Mouse (Mus musculus) hindbrain, postnatal 0 days (tissue): ENCODE results near the gene Oaz1. TPM values are rescaled to one million over a fixed set of nuclear protein-coding genes. Genes with fewer than 3 reads are reported as not detected.
A peak's percentile ranks its signal among the peaks of the same experiment; 100 is the strongest.

ENCODE experiments used
- ATAC-seq: fragments of 200-750 bp; cut with Nextera tagmentation; 2 replicates; pipeline ENCODE4 v1.8.0; 2017; ENCODE audit warnings: mild to moderate bottlenecking, moderate TSS enrichment, moderate library complexity
- DNase-seq: peaks from one replicate; pipeline ENCODE4 v3.0.0-alpha.2; 2015; ENCODE audit warnings: low spot score
- H3K27ac ChIP-seq: fragments of 300-500 bp; sonication (generic); 2 replicates; pipeline ENCODE4 v1.5.1; 2014; ENCODE audit warnings: mild to moderate bottlenecking
- H3K27me3 ChIP-seq: fragments of 300-500 bp; sonication (generic); 2 replicates; pipeline ENCODE4 v1.6.1; 2014; ENCODE audit warnings: low read length, mixed read lengths; ENCODE audit not compliant: insufficient read depth
- H3K36me3 ChIP-seq: fragments of 300-500 bp; sonication (generic); 2 replicates; pipeline ENCODE4 v1.6.1; 2014; ENCODE audit warnings: low read length, mixed read lengths; ENCODE audit not compliant: insufficient read depth
- H3K4me1 ChIP-seq: fragments of 300-500 bp; sonication (generic); 2 replicates; pipeline ENCODE4 v1.6.1; 2014; ENCODE audit warnings: antibody characterized with exemption, low read length, mixed read lengths; ENCODE audit not compliant: insufficient read depth
- H3K4me2 ChIP-seq: fragments of 300-500 bp; sonication (generic); 2 replicates; pipeline ENCODE4 v1.6.1; 2014; ENCODE audit warnings: low read depth, mild to moderate bottlenecking, low read length, moderate library complexity, mixed read lengths
- H3K4me3 ChIP-seq: fragments of 300-500 bp; sonication (generic); 2 replicates; pipeline ENCODE4 v1.5.1; 2014; ENCODE audit warnings: low read length
- H3K9ac ChIP-seq: fragments of 300-500 bp; sonication (generic); replicated peaks from 2 replicates; pipeline ENCODE4 v1.6.1; 2014; ENCODE audit warnings: mild to moderate bottlenecking, low read length, moderate library complexity, mixed read lengths
- H3K9me3 ChIP-seq: fragments of 300-500 bp; sonication (generic); 2 replicates; pipeline ENCODE4 v1.6.1; 2016; ENCODE audit warnings: low read length, mixed read lengths
- CTCF ChIP-seq: IDR thresholded peaks from 2 replicates; pipeline ENCODE4 v1.5.1; 2016; ENCODE audit warnings: antibody characterized with exemption, control low read depth, low read depth
- WGBS: fragments of 180-500 bp; shearing (Covaris S2); extraction: QIAGEN DNeasy Blood & Tissue Kit; methylation state at CpG from one replicate; pipeline ENCODE4 v1.1.7; 2014; 5-methylcytosine and 5-hydroxymethylcytosine counted together
- polyA plus RNA-seq: library from polyadenylated mRNA; unstranded; fragments of >200 nt; fragmentation: Nextera tagmentation; extraction: Ambion mirVana; gene quantifications from 2 replicates; pipeline ENCODE4 v1.2.1, GENCODE M21; 2015
- total RNA-seq: library from RNA; depleted of rRNA; stranded (reverse); fragments of >200 nt; gene quantifications from 2 replicates; pipeline ENCODE4 v1.2.3, GENCODE M21; 2014

Gene Oaz1
- total and polyA plus RNA-seq, 2 experiments from 2014 or later: 1,180 to 1,185 TPM

DNA sequence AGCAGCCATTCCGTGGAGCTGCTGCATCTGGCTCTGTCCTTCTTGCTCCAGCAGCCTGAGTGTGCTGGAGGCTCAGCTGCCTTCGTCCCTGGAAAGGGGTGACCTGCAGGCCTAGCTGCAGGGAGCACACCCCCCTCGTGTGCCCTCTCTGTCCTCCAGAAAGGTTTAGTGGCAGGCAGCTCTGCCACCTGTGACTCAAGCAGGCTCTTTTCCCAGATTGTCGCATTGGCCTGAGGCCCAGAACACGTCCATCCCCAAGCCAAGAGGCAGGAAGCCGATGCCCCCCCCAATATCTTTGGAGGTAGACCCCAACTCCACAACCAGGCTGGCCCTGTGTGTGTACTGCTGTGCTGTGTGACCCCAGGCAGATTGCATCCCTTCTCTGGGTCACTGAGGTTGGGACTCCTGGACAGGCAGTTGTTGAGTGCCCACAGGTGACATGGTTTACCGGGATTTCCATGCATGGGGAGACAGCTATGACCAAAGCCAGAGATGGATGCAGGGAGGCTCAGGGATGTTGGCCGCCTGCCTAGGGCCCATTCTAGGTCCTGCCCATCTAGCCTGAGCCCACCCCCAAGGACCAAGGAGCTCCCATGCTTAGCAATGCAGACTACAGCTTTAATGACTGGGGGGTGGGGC, 18.7 kb downstream of the Oaz1 start:
- Histone ChIP-seq H3K27ac (no peak overlapping the region), H3K4me3 (no peak overlapping the region), H3K9me3 (no peaks in the 10 kb centered on the region), H3K27me3 (no peaks in the 10 kb centered on the region), H3K4me1 (no peaks in the 10 kb centered on the region; the same call in 1 of the 2 replicates), H3K36me3 (no peaks in the 10 kb centered on the region), H3K9ac (no peak overlapping the region), H3K4me2 (no peak overlapping the region)
- ATAC-seq (no peak), DNase-seq (no peak)
- 48% methylated on average over 8 of the region's 8 CpGs for WGBS
- no peak for TF ChIP-seq CTCF

DNA sequence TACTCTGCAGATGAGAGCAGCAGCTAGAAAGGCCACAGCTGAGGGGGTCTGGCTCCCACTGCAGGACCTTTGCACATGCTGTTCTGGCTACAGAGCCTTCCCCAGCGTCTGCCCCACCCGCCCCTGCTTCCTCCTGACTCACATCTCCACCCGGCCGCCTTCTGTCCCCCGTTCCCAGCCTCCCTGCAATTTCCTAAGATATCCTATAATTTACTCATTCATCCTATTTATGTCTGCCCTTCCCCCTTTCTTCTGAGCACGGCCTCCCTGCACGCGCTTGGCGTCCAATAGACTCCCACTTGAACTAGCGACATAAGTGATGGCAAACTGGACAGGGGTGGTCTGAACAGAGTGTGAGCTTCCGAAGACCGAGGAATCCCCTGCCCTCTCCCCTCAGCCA, 19.3 kb downstream of the Oaz1 start:
- no peak overlapping the region for H3K4me2 ChIP-seq
- no peaks in the 10 kb centered on the region; the same call in 1 of the 2 replicates for H3K4me1 ChIP-seq
- DNase-seq (no peak), ATAC-seq (no peak)
- no peak overlapping the region for H3K9ac ChIP-seq
- H3K27ac ChIP-seq: no peak overlapping the region
- H3K9me3 ChIP-seq: no peaks in the 10 kb centered on the region
- no peaks in the 10 kb centered on the region for H3K36me3 ChIP-seq
- TF ChIP-seq CTCF: no peak
- no peaks in the 10 kb centered on the region for H3K27me3 ChIP-seq
- whole genome bisulfite sequencing: 77% methylated on average over 12 of the region's 12 CpGs
- no peak overlapping the region for H3K4me3 ChIP-seq

DNA sequence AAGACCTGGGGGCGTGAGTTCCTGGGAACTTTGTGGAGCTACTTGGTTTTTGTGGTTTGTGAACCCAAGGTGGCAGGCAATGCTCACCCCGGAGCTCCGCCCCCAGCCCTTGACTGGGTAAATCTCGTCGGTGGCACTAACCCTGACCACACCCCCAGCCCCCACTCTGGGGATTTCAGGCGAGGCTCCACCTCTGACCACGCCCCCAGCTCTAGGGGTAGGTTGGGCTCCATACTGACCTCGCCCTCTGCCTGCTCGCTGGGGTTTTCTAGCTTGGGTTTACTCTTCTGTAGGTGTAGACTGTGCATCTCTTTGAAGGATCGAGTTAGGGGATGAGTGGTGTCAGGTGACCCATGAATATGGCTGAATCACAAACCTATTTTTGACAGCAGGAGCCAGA, 22.1 kb downstream of the Oaz1 start:
- no peaks in the 10 kb centered on the region; the same call in 1 of the 2 replicates for H3K4me1 ChIP-seq
- no peak for ATAC-seq
- TF ChIP-seq CTCF: no peak

DNA sequence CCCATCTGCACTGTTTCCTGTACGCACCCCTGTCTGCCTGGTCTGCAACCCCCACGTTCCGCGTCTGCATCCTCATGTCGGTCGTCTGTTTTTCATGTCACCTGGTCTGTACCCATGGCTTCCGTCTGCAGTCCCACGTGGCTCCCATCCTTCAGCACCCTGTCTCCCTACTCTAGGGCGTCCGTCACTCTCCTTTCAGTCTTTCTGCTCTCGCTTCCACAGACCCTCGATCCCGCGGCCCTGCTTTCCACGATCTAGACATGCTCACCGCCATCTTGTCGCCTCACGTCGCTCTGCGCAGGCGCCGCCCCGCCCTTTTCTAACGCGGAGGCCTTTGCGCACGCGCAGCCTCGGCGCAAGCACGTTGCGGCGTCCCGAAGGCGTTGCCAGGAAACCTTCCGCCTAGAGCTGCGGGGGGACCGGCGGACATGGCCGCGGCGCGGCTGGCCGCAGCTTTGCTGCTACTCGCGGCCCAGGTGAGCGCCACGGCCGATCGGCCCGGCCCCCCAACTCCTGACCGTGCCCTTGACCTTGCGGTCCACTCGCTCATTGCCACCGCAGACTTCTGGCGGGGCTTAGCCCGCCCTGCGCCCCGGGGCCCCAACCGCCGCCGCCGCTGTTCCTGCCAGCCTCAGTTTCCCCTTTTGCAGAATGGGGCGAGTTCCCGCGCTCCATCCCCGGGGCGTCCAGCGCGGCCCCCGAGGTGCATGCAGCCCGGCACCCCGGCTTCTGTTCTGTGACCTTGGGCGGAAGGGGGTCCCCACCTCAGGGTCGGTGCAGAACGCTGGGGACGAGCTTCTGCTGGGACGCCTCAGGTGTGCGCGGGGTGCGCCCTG, 28.7 kb downstream of the Oaz1 start, which contains the start of the genes Lsm7 and Sppl2b:
TSS of gene Lsm7 (minus strand) at position 297 of the 836 bp plus-strand sequence.
TSS of gene Sppl2b (plus strand) at position 363 of the 836 bp plus-strand sequence.
- TF ChIP-seq CTCF: no peak
- Histone ChIP-seq H3K4me3 (peak within 1 kb of the TSS; percentile 70), H3K4me1 (peaks cover 16% of the 10 kb centered on the region; the same call in 1 of the 2 replicates), H3K4me2 (peak within 1 kb of the TSS; percentile 99), H3K36me3 (peaks cover 15% of the 10 kb centered on the region), H3K9me3 (no peaks in the 10 kb centered on the region), H3K27ac (peak within 1 kb of the TSS; percentile 86), H3K27me3 (no peaks in the 10 kb centered on the region), H3K9ac (peak within 1 kb of the TSS; percentile 84)
- DNase-seq (peak; percentile 99), ATAC-seq (peak; percentile 84)
- WGBS: under 1% methylated on average over 81 of the region's 81 CpGs

More for the DNA sequence above, 22.1 kb downstream of the Oaz1 start:
- Histone ChIP-seq H3K27ac (no peak overlapping the region), H3K4me3 (no peak overlapping the region), H3K4me2 (no peak overlapping the region), H3K27me3 (no peaks in the 10 kb centered on the region), H3K9me3 (no peaks in the 10 kb centered on the region), H3K36me3 (peaks cover 15% of the 10 kb centered on the region), H3K9ac (no peak overlapping the region)
- DNase-seq: no peak
- whole genome bisulfite sequencing: 15% methylated on average over 10 of the region's 10 CpGs

DNA sequence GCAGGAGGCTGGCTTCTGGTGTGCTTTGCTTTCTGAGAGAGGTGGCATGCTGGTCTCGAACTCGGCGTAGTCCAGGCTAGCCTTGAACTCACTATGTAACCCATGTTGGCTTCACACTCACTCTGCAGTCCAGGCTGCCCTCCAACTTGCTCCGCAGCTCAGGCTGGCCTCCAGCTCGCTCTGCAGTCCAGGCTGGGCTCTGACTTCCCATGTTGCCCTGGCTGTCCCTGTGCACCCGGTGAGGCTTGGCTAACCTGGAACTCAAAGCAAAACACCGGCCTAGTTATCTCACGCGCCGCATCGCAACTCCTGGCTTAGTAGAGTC, 29.3 kb downstream of the Oaz1 start:
- Histone ChIP-seq H3K9ac (peak overlapping the region; percentile 84), H3K4me2 (peak overlapping the region; percentile 99), H3K9me3 (no peaks in the 10 kb centered on the region), H3K27me3 (no peaks in the 10 kb centered on the region), H3K4me1 (peaks cover 16% of the 10 kb centered on the region; the same call in 1 of the 2 replicates), H3K36me3 (peaks cover 15% of the 10 kb centered on the region), H3K27ac (peak overlapping the region; percentile 86; the same call in 1 of the 2 replicates), H3K4me3 (peak overlapping the region; percentile 70)
- TF ChIP-seq CTCF: no peak
- DNase-seq (no peak), ATAC-seq (no peak)
- 20% methylated on average over 11 of the region's 11 CpGs for WGBS

DNA sequence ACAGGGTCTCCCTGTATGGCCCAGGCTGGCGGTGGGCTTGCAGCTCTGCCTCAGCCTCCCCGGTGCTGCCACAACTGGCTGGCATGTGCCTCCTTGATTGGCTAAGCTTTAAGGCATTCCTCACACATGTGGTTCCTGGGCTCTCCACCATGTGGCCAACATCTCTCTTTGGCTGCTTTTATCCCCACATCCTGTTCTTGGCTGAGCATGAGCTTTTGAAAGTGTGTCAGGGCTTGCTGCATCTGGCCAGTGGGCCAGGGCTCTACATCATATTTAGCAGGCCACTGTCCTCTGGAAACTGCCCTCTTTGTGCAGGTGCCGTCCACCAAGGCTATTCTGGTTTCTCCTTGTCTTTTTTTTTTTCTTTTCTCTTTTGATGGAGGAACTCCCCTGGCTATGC, 29.8 kb downstream of the Oaz1 start:
- Histone ChIP-seq H3K4me1 (peaks cover 16% of the 10 kb centered on the region; the same call in 1 of the 2 replicates), H3K9ac (no peak overlapping the region), H3K27me3 (no peaks in the 10 kb centered on the region), H3K4me3 (peak overlapping the region; percentile 70), H3K4me2 (peak overlapping the region; percentile 99), H3K36me3 (peaks cover 14% of the 10 kb centered on the region), H3K27ac (peak overlapping the region; percentile 86; the same call in 1 of the 2 replicates), H3K9me3 (no peaks in the 10 kb centered on the region)
- TF ChIP-seq CTCF: peak; percentile 47
- 52% methylated on average over 3 of the region's 3 CpGs for WGBS
- peak; percentile 53 for DNase-seq
- ATAC-seq: peak; percentile 57
